Comparison of ENCODE assay signal across 25 mouse cellular contexts in the genomic region with DNA sequence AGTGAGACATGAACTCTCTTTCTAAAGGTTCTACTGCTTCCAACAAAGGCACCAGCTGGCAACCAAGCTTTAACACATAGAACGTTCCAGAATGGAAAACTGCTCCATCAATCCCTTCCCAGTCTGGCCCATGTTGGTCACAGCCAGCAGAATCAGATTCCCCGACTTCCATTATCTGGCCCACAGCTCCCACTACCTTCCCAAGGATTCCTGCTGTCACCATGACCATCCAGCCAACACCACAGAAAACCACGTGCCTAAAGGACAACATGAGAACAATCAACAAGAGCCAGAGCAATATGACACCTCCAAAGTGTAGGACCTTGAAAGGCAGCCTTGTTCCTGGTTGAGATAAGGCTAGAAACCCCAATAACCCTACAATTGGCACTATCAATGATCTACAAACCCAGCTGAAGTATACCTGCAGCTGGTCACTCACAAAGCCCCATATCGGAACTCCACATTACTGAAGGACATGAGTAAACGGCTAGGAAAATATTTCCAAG. TPM values are rescaled to one million over a fixed set of nuclear protein-coding genes. Genes with fewer than 3 reads are reported as not detected.
A peak's percentile ranks its signal among the peaks of the same experiment; 100 is the strongest.
DNase-seq lines count a peak whose midpoint lies in the region; ATAC-seq and TF ChIP-seq lines count a peak whose summit lies in the region.
"Had no signal": no experiment of that assay in that cellular context is flagged by ENCODE, and none has a peak within 500 bp of the region (broad histone marks: within the 10 kb centered on the region; RNA-seq: fewer than 3 reads in every experiment).

No protein-coding gene starts in this region.

- TF ChIP-seq CTCF in lung, postnatal 0 days (IDR thresholded peaks at IDR 0.05): no peak
- no peak for TF ChIP-seq CTCF in lung, adult 2 months (IDR thresholded peaks at IDR 0.05; ENCODE audit: insufficient read depth, low read length)
- TF ChIP-seq CTCF in MEL (IDR thresholded peaks at IDR 0.05 in 2 of 3, conservative IDR thresholded peaks at IDR 0.05 in 1 of 3; ENCODE audit: control insufficient read depth in 1 of 3, insufficient read depth in 1 of 3, low read depth in 2 of 3, low read length in 3 of 3, poor library complexity in 1 of 3, severe bottlenecking in 1 of 3): no peak

- H3K79me2 ChIP-seq in MEL (ENCODE audit: control insufficient read depth, insufficient read depth, low read length, poor library complexity): no peaks in the 10 kb centered on the region

- no peak for ATAC-seq in lung, postnatal 0 days
- ATAC-seq in stomach, embryonic 16.5 days (ENCODE audit: insufficient read depth, low FRiP score): no peak
- ATAC-seq: forebrain, embryonic 15.5 days; hindbrain, embryonic 16.5 days had no signal

- intact Hi-C loops in gastrocnemius, postnatal 14 days (cut with DNase I; ENCODE audit: low total_unique reads): no loop called here

- no peak overlapping the region for H3K9ac ChIP-seq in lung, postnatal 0 days (replicated peaks; ENCODE audit: low read depth)
- no peak overlapping the region for H3K9ac ChIP-seq in MEL (ENCODE audit: control insufficient read depth, low read depth, low read length, poor library complexity, severe bottlenecking)
- H3K9ac ChIP-seq in stomach, embryonic 16.5 days (ENCODE audit: low read length): no peak overlapping the region
- H3K9ac ChIP-seq: embryonic facial prominence, embryonic 15.5 days; forebrain, embryonic 15.5 days; limb, embryonic 13.5 days; liver, embryonic 14.5 days; midbrain, embryonic 12.5 days had no signal

- 67% methylated on average over 5 of the region's 5 CpGs for WGBS in lung, postnatal 0 days
- WGBS in lung, adult 2 months: 67% methylated on average over 5 of the region's 5 CpGs
- 79% methylated on average over 5 of the region's 5 CpGs for WGBS in stomach, embryonic 16.5 days

- H3K9me3 ChIP-seq in lung, postnatal 0 days (ENCODE audit: low read length): no peaks in the 10 kb centered on the region
- no peaks in the 10 kb centered on the region for H3K9me3 ChIP-seq in MEL (replicated peaks; ENCODE audit: insufficient read depth, low read length)
- H3K9me3 ChIP-seq in stomach, embryonic 16.5 days (replicated peaks; ENCODE audit: control insufficient read depth, low read length): no peaks in the 10 kb centered on the region
- H3K9me3 ChIP-seq: embryonic facial prominence, embryonic 15.5 days; forebrain, embryonic 15.5 days; hindbrain, embryonic 10.5 days; limb, embryonic 13.5 days; midbrain, embryonic 12.5 days had no signal

- TF ChIP-seq POLR2A in lung, adult 2 months (IDR thresholded peaks at IDR 0.05; ENCODE audit: borderline replicate concordance, extremely low read depth, low read depth, low read length): no peak
- no peak for TF ChIP-seq POLR2A in MEL (IDR thresholded peaks at IDR 0.05; ENCODE audit: control insufficient read depth in 1 of 2, insufficient read depth in 1 of 2, low read depth in 1 of 2, low read length in 2 of 2, poor library complexity in 1 of 2)

- H3K27ac ChIP-seq in lung, postnatal 0 days (ENCODE audit: low read length): peak overlapping the region; percentile 15; the same call in 1 of the 2 replicates
- peak overlapping the region; percentile 20; the same call in 1 of the 2 replicates for H3K27ac ChIP-seq in MEL (ENCODE audit: control insufficient read depth, low read depth, low read length)
- H3K27ac ChIP-seq in stomach, embryonic 16.5 days (ENCODE audit: low read length): peak overlapping the region; percentile 23; the same call in 1 of the 2 replicates
- H3K27ac ChIP-seq: embryonic facial prominence, embryonic 15.5 days; forebrain, embryonic 15.5 days; hindbrain, embryonic 10.5 days; limb, embryonic 13.5 days; liver, embryonic 14.5 days; midbrain, embryonic 12.5 days had no signal

- no peak for TF ChIP-seq RAD21 in MEL (IDR thresholded peaks at IDR 0.05; ENCODE audit: low read depth, low read length)

- H3K4me1 ChIP-seq in lung, postnatal 0 days (ENCODE audit: insufficient read depth, low read depth, low read length): peaks cover 4% of the 10 kb centered on the region; the same call in 1 of the 2 replicates
- peaks cover 33% of the 10 kb centered on the region for H3K4me1 ChIP-seq in lung, adult 2 months (ENCODE audit: control insufficient read depth, insufficient read depth, low read length)
- peaks cover 33 to 67% of the 10 kb centered on the region in 2 experiments for H3K4me1 ChIP-seq in MEL (ENCODE audit: control insufficient read depth in 1 of 2, insufficient read depth in 2 of 2, low read length in 2 of 2)
- peaks cover 11% of the 10 kb centered on the region for H3K4me1 ChIP-seq in stomach, embryonic 16.5 days (ENCODE audit: control insufficient read depth, insufficient read depth, low read length)
- H3K4me1 ChIP-seq: embryonic facial prominence, embryonic 15.5 days; forebrain, embryonic 15.5 days; hindbrain, embryonic 10.5 days; limb, embryonic 13.5 days; midbrain, embryonic 12.5 days had no signal

- no peaks in the 10 kb centered on the region for H3K27me3 ChIP-seq in lung, postnatal 0 days (replicated peaks; ENCODE audit: insufficient read depth, low read length)
- no peaks in the 10 kb centered on the region for H3K27me3 ChIP-seq in MEL (ENCODE audit: control insufficient read depth in 1 of 2, insufficient read depth in 2 of 2, low read length in 2 of 2)
- no peaks in the 10 kb centered on the region for H3K27me3 ChIP-seq in stomach, embryonic 16.5 days (ENCODE audit: control insufficient read depth, insufficient read depth, low read length)
- H3K27me3 ChIP-seq: embryonic facial prominence, embryonic 15.5 days; forebrain, embryonic 15.5 days; limb, embryonic 13.5 days; midbrain, embryonic 12.5 days had no signal

- H3K4me3 ChIP-seq in lung, postnatal 0 days (ENCODE audit: low read depth, low read length): no peak overlapping the region
- H3K4me3 ChIP-seq in lung, adult 2 months (replicated peaks; ENCODE audit: extremely low read depth, low read depth, low read length): no peak overlapping the region
- no peak overlapping the region for H3K4me3 ChIP-seq in MEL (ENCODE audit: control insufficient read depth in 1 of 2, insufficient read depth in 1 of 2, low read depth in 2 of 2, low read length in 2 of 2)
- H3K4me3 ChIP-seq in stomach, embryonic 16.5 days (replicated peaks; ENCODE audit: low read length): no peak overlapping the region
- H3K4me3 ChIP-seq: embryonic facial prominence, embryonic 15.5 days; forebrain, embryonic 15.5 days; hindbrain, embryonic 10.5 days; limb, embryonic 13.5 days; midbrain, embryonic 12.5 days had no signal

- TF ChIP-seq EP300 in lung, postnatal 0 days (IDR thresholded peaks at IDR 0.05): no peak
- TF ChIP-seq EP300 in MEL (IDR thresholded peaks at IDR 0.05; ENCODE audit: low read depth in 1 of 2, low read length in 2 of 2): no peak

- peak; percentile 5 for DNase-seq in gastrocnemius, postnatal 14 days
- DNase-seq in gastrocnemius, adult 18-20 months (ENCODE audit: low spot score): no peak
- DNase-seq in lung, postnatal 0 days (ENCODE audit: low spot score): no peak
- no peak for DNase-seq in lung, adult 2 months
- peak; percentile 12 for DNase-seq in MEL (ENCODE audit: low read depth, low spot score)
- DNase-seq in thymus, postnatal 25 days: no peak
- DNase-seq: adrenal gland, adult 8-10 months; cerebellum, adult 18-20 months; cerebellum, postnatal 36 days; gastrocnemius, postnatal 25 days; kidney, adult 11 months; layer of hippocampus, adult 9-11 months had no signal

- H3K4me2 ChIP-seq in lung, postnatal 0 days (replicated peaks; ENCODE audit: low read depth, low read length): no peak overlapping the region
- no peak overlapping the region for H3K4me2 ChIP-seq in stomach, embryonic 16.5 days (ENCODE audit: low read depth, low read length)
- H3K4me2 ChIP-seq: embryonic facial prominence, embryonic 15.5 days; forebrain, embryonic 15.5 days; limb, embryonic 13.5 days; midbrain, embryonic 12.5 days had no signal

- no peaks in the 10 kb centered on the region for H3K36me3 ChIP-seq in lung, postnatal 0 days (ENCODE audit: insufficient read depth, low read length)
- peaks cover 0 to 73% of the 10 kb centered on the region in 2 experiments; a peak in 2 of 4 replicates for H3K36me3 ChIP-seq in MEL (ENCODE audit: control insufficient read depth in 1 of 2, insufficient read depth in 2 of 2, low read length in 2 of 2)
- H3K36me3 ChIP-seq in stomach, embryonic 16.5 days (ENCODE audit: control insufficient read depth, insufficient read depth, low read length): no peaks in the 10 kb centered on the region
- H3K36me3 ChIP-seq: embryonic facial prominence, embryonic 15.5 days; forebrain, embryonic 15.5 days; hindbrain, embryonic 10.5 days; limb, embryonic 13.5 days; midbrain, embryonic 12.5 days had no signal

TF ChIP-seq in MEL, 35 proteins besides CTCF, POLR2A, EP300 and RAD21:
- TF ChIP-seq HCFC1 (IDR thresholded peaks at IDR 0.05; ENCODE audit: low read depth, low read length): no peak
- TF ChIP-seq ETS1 (IDR thresholded peaks at IDR 0.05; ENCODE audit: low read depth, low read length): peak; percentile 45; the same call in 1 of the 2 replicates
- TF ChIP-seq MXI1 (IDR thresholded peaks at IDR 0.05; ENCODE audit: low read depth, low read length): no peak
TF ChIP-seq in MEL: peak in this region for 1.

RNA-seq across cellular contexts. Expression of gene Clec2d, which starts 37.8 kb away (rescaled TPM):
- total RNA-seq in gastrocnemius, postnatal 14 days (2021): 10 to 100 TPM; 42.2 to 57.2 TPM
- total RNA-seq in gastrocnemius, adult 18-20 months (2021): 10 to 100 TPM; 54.9 to 94.0 TPM
- polyA plus RNA-seq in lung, postnatal 0 days (2015; fragmentation: Nextera tagmentation; extraction: Ambion mirVana): 4.5 and 5.1 TPM in 2 replicates
- 103 and 250 TPM in 2 replicates for polyA plus RNA-seq in lung, adult 2 months (2012; rRNA removed)
- 1.7 and 2.8 TPM in 2 replicates for total RNA-seq in MEL (2012; rRNA removed)
- under 1 TPM in 1 of 2 experiments, not detected in 1; 0.50 TPM for polyA plus RNA-seq in MEL (2012; ENCODE audit: insufficient read depth in 1 of 2, insufficient read length in 2 of 2, low read depth in 1 of 2, low replicate concordance in 2 of 2, missing spikeins in 1 of 2)
- polyA plus RNA-seq in stomach, embryonic 16.5 days (2015; fragmentation: Nextera tagmentation; extraction: Ambion mirVana): 0.72 and 0.81 TPM in 2 replicates
- polyA plus RNA-seq: hindbrain, embryonic 10.5 days; limb, embryonic 13.5 days; neural tube, embryonic 11.5 days had no signal

RNA-seq across cellular contexts. Expression of gene Cd69, which starts 57.0 kb away (rescaled TPM):
- total RNA-seq in gastrocnemius, postnatal 14 days (2021): not detected
- under 1 TPM in 1 of 2 experiments, not detected in 1; 0.12 TPM for total RNA-seq in gastrocnemius, adult 18-20 months (2021)
- 0.39 and 0.48 TPM in 2 replicates for polyA plus RNA-seq in lung, postnatal 0 days (2015; fragmentation: Nextera tagmentation; extraction: Ambion mirVana)
- 0.54 and 1.3 TPM in 2 replicates for polyA plus RNA-seq in lung, adult 2 months (2012; rRNA removed)
- total RNA-seq in MEL (2012; rRNA removed): 0.26 TPM in 1 of 2 replicates, not detected in the other
- polyA plus RNA-seq in MEL (2012; ENCODE audit: insufficient read depth in 1 of 2, insufficient read length in 2 of 2, low read depth in 1 of 2, low replicate concordance in 2 of 2, missing spikeins in 1 of 2): not detected
- 0.20 and 0.48 TPM in 2 replicates for polyA plus RNA-seq in stomach, embryonic 16.5 days (2015; fragmentation: Nextera tagmentation; extraction: Ambion mirVana)
- total RNA-seq: left cerebral cortex, adult 18-20 months; left cerebral cortex, postnatal 25 days had no signal
- polyA plus RNA-seq: forebrain, embryonic 15.5 days; heart, postnatal 0 days; hindbrain, embryonic 10.5 days; kidney, embryonic 16.5 days; midbrain, embryonic 12.5 days; neural tube, embryonic 11.5 days had no signal

Comparison
In these comparisons a context has a peak if more than half of its experiments do, and no peak if none do; other contexts are left out.
1. DNase-seq: peak in gastrocnemius, postnatal 14 days (single experiment) and MEL (single experiment); none in gastrocnemius, adult 18-20 months (single experiment), lung, postnatal 0 days (single experiment), lung, adult 2 months (single experiment) and thymus, postnatal 25 days (single experiment).
2. RNA of gene Clec2d, which starts 37.8 kb away (polyA plus RNA-seq): 103 to 250 TPM in lung, adult 2 months; 4.5 to 5.1 TPM in lung, postnatal 0 days, 0.72 to 0.81 TPM in stomach, embryonic 16.5 days and 0.50 TPM in MEL; every median in the first group is over 10 times any median in the second.
3. Peak in every context shown above with its lines, with median percentiles within 50 percentile points of each other: H3K27ac ChIP-seq.